Mouse (Mus musculus) small intestine, adult 2 months (tissue): ENCODE data around the gene Gnb5.

ENCODE experiments used
- CTCF ChIP-seq: fragments of 200-500 bp; IDR thresholded peaks from 2 replicates; pipeline ENCODE4 v1.5.1; 2012; ENCODE audit warnings: low read depth, mild to moderate bottlenecking, control low read depth, inconsistent platforms, low read length, moderate library complexity, mixed read lengths; ENCODE audit not compliant: insufficient replicate concordance, insufficient read length; ENCODE audit errors: extremely low read depth
- POLR2A ChIP-seq: fragments of 200-500 bp; IDR thresholded peaks from 2 replicates; pipeline ENCODE4 v1.6.1; 2012; ENCODE audit warnings: low read depth, mild to moderate bottlenecking, control low read depth, inconsistent platforms, low read length, moderate library complexity

- TF ChIP-seq POLR2A (no peak), CTCF (peak; percentile 38; the same call in 1 of the 2 replicates)
Observed at GRCm38 (mm10) chr9:75322099-75322885, 16.2 kb downstream of the Gnb5 start.
